Mouse (Mus musculus) kidney, adult 2 months (tissue): ENCODE results near the gene Mup2. TPM values are rescaled to one million over a fixed set of nuclear protein-coding genes. Genes with fewer than 3 reads are reported as not detected.
"Not testable (repeated sequence)": the region's sequence is repeated elsewhere in the genome, so short reads cannot be mapped to it uniquely, and the experiment has no call there.

Source experiments
- DNase-seq: peaks from one replicate; pipeline ENCODE4 v3.0.0; 2021
- H3K27ac ChIP-seq: fragments of 200-500 bp; 2 replicates; pipeline ENCODE4 v1.5.1; 2012; ENCODE audit warnings: low read depth, low read length, control low read depth, inconsistent platforms; ENCODE audit not compliant: insufficient read depth
- H3K27me3 ChIP-seq: fragments of 200-500 bp; replicated peaks from 2 replicates; pipeline ENCODE4 v1.6.1; 2012; ENCODE audit warnings: mild to moderate bottlenecking, moderate library complexity, low read length, inconsistent platforms; ENCODE audit not compliant: control insufficient read depth, insufficient read depth
- H3K36me3 ChIP-seq: fragments of 200-500 bp; 2 replicates; pipeline ENCODE4 v1.6.1; 2012; ENCODE audit warnings: mild to moderate bottlenecking, moderate library complexity, low read length, inconsistent platforms; ENCODE audit not compliant: control insufficient read depth, insufficient read depth
- H3K4me1 ChIP-seq: fragments of 200-500 bp; 2 replicates; pipeline ENCODE4 v1.6.1; 2011; ENCODE audit warnings: low read length; ENCODE audit not compliant: control insufficient read depth, insufficient read depth
- H3K4me3 ChIP-seq: fragments of 200-500 bp; 2 replicates; pipeline ENCODE4 v1.5.1; 2011; ENCODE audit warnings: mild to moderate bottlenecking, low read depth, low read length, control low read depth; ENCODE audit not compliant: insufficient read depth
- polyA plus RNA-seq: library from polyadenylated mRNA; depleted of rRNA; stranded (reverse); fragments of >200 nt; gene quantifications from 2 replicates; pipeline ENCODE4 v1.2.3, GENCODE M21; 2012; rRNA removed

The Mup2 gene
- not detected in 2 replicates for polyA plus RNA-seq

DNA sequence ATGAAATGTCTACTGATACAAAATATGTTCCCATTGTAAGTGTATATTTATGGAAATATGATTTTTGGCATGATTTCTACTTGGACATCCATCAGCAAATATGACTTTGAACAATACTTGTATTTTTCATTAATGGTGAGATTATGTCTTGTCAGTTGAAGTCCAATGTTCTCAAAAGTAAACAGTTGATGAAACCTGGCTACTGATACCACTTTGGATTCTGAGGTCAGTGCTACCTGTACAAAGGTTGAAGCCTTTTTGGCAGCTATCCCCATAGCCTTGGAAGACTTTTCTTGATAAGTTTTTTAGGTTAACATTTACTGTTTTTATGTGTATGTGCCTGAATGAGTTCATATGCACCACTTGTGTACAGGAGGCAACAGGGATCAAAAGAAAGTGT is at the start of gene Mup2:
Mup2 (minus strand) TSS at position 101 of the 400 bp plus-strand sequence.
- not testable (repeated sequence) for DNase-seq, H3K27ac ChIP-seq, H3K36me3 ChIP-seq, H3K27me3 ChIP-seq, H3K4me1 ChIP-seq, H3K4me3 ChIP-seq

Other genes starting within 250 kb of the Mup2 start
- 0.10 and 0.11 TPM in 2 replicates for gene Slc46a2, start 239.2 kb downstream of the Mup2 start, polyA plus RNA-seq
- gene Mup4, start 193.6 kb downstream of the Mup2 start, polyA plus RNA-seq: not detected in 2 replicates
- gene Mup6, start 190.0 kb downstream of the Mup2 start, polyA plus RNA-seq: not detected in 2 replicates
- not detected in 2 replicates for gene Mup7, start 83.8 kb downstream of the Mup2 start, polyA plus RNA-seq
- not detected in 2 replicates for gene Mup8, start 68.3 kb upstream of the Mup2 start, polyA plus RNA-seq